In the genomic region with DNA sequence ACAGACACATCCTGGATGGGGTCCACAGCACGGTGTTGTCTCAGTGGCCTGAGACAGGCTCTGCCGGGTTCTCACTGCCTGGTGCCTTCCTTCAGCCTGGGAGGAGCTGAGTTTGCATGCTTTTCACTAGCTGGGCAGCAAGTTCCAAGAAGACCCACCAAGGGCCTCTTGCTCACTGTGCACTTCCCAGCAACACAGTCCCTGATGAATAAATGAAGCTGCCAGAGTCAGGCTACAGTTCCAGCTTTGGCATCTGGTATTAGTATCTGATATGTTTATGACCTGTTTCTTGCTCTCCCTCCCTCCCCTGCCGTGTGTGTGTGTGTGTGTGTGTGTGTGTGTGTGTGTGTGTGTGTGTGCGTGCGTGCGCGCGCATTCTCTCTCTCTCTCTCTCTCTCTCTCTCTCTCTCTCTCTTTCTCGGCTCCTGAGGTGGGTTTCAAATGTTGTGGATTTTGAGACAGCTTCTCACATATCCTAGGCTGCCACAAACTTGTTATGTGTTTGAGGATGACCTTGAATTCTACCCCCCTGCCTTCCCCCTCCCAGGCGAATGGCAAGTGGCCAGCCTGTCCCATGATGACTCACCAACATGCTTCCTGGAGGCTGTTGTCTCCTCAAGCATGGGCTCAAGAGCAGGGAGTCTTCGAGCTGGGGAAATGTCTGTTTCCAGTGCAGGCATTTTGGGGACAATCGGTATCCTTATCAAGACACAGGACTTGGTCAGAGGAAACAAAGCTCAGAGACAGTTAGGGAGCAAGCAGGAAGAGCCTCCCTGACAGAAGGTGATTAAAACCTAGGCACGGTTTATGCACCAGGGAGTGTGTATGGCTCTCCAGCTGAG, we compare ENCODE assay signal across 8 mouse cellular contexts.
DNase-seq lines count a peak whose midpoint lies in the region; ATAC-seq lines count a peak whose summit lies in the region.

No protein-coding gene starts in this region.

- H3K9me3 ChIP-seq in forebrain, embryonic 10.5 days, result no peaks in the 10 kb centered on the region

- H3K27ac ChIP-seq in forebrain, embryonic 10.5 days, result no peak overlapping the region

- H3K36me3 ChIP-seq in forebrain, embryonic 10.5 days (replicated peaks), result no peaks in the 10 kb centered on the region

- H3K4me1 ChIP-seq in forebrain, embryonic 10.5 days, result peaks cover 19% of the 10 kb centered on the region

- H3K4me3 ChIP-seq in forebrain, embryonic 10.5 days, result no peak overlapping the region

- WGBS in forebrain, embryonic 10.5 days, result 79% methylated on average over 7 of the region's 13 CpGs

- DNase-seq in 416B (ENCODE audit: low read depth), result peak; percentile 80
- DNase-seq in adrenal gland, adult 18-20 months (ENCODE audit: low spot score in 2 of 2), result peak; percentile 50 to 54
- peak; percentile 55 for DNase-seq in kidney, postnatal 14 days
- no peak for DNase-seq in spleen, adult 18-20 months
- DNase-seq in forebrain, embryonic 10.5 days (ENCODE audit: extremely low spot score, low spot score), result no peak
- no peak for DNase-seq in spleen, postnatal 14 days (ENCODE audit: low spot score in 2 of 2)
- no peak for DNase-seq in urinary bladder, postnatal 10 days (ENCODE audit: low spot score)

- ATAC-seq in granulocyte monocyte progenitor cell, adult 5-6 weeks (replicated peaks; ENCODE audit: poor library complexity, severe bottlenecking), result 0 out of 2 replicates have a peak, but pooled peaks have one; percentile 13

- peaks cover 91% of the 10 kb centered on the region for H3K27me3 ChIP-seq in forebrain, embryonic 10.5 days (ENCODE audit: poor library complexity, severe bottlenecking)

Comparison
In these comparisons a context has a peak if more than half of its experiments do, and no peak if none do; other contexts are left out.
1. DNase-seq: peak in 416B (single experiment), adrenal gland, adult 18-20 months (2 of 2) and kidney, postnatal 14 days (single experiment); none in spleen, adult 18-20 months (0 of 2), forebrain, embryonic 10.5 days (single experiment), spleen, postnatal 14 days (0 of 2) and urinary bladder, postnatal 10 days (single experiment).